Mouse (Mus musculus) CH12.LX (cell line): Measurements from ENCODE around the gene 4933411K16Rik. TPM values are rescaled to one million over a fixed set of nuclear protein-coding genes. Genes with fewer than 3 reads are reported as not detected.

ENCODE experiments used
- DNase-seq: peaks from one replicate; pipeline ENCODE4 v3.0.0-alpha.2; 2013; ENCODE audit errors: extremely low read depth
- H3K27ac ChIP-seq: 2 replicates; pipeline ENCODE4 v1.5.1; 2012; ENCODE audit warnings: low read depth, mild to moderate bottlenecking, control low read depth, moderate library complexity; ENCODE audit not compliant: insufficient read depth
- H3K27me3 ChIP-seq: replicated peaks from 2 replicates; pipeline ENCODE3; 2012; ENCODE audit warnings: inconsistent platforms
- H3K36me3 ChIP-seq, 2 experiments: replicated peaks in 1 of 2; 2 replicates each; pipeline versions ENCODE3 to v1.6.1; 2012; ENCODE audit warnings: inconsistent platforms in 1 of 2, low read length in 1 of 2, mild to moderate bottlenecking in 1 of 2, mixed read lengths in 1 of 2, moderate library complexity in 1 of 2; ENCODE audit not compliant: control insufficient read depth in 1 of 2, insufficient read depth in 1 of 2
- H3K4me1 ChIP-seq, 2 experiments: 2 replicates each; pipeline ENCODE4 v1.6.1; 2012; ENCODE audit warnings: inconsistent platforms in 1 of 2, moderate library complexity in 1 of 2; ENCODE audit not compliant: insufficient read depth in 2 of 2, control insufficient read depth in 1 of 2
- H3K4me2 ChIP-seq: 2 replicates; pipeline ENCODE4 v1.6.1; 2012; ENCODE audit warnings: low read depth, mild to moderate bottlenecking, control low read depth; ENCODE audit not compliant: poor library complexity, insufficient read depth, severe bottlenecking
- H3K4me3 ChIP-seq, 3 experiments: fragments of 150-350 bp in 1 of 3; sonication (generic) in 1 of 3; replicated peaks in 1 of 3; 2 replicates each; pipeline versions ENCODE3 to v1.5.1; 2011 to 2012; ENCODE audit warnings: low read depth in 2 of 3, low read length in 2 of 3, mild to moderate bottlenecking in 2 of 3, moderate library complexity in 2 of 3, control low read depth in 1 of 3, improper control_type of control experiment in 1 of 3, inconsistent platforms in 1 of 3, mixed read lengths in 1 of 3; ENCODE audit not compliant: poor library complexity in 1 of 3
- H3K79me2 ChIP-seq: replicated peaks from 2 replicates; pipeline ENCODE4 v1.6.1; 2012; ENCODE audit warnings: mild to moderate bottlenecking, moderate library complexity; ENCODE audit not compliant: control insufficient read depth, poor library complexity, insufficient read depth, severe bottlenecking; ENCODE audit errors: extremely low read depth
- H3K9ac ChIP-seq: 2 replicates; pipeline ENCODE4 v1.6.1; 2012; ENCODE audit warnings: low read depth, mild to moderate bottlenecking, control low read depth, moderate library complexity; ENCODE audit not compliant: insufficient read depth
- H3K9me3 ChIP-seq: replicated peaks from 2 replicates; pipeline ENCODE3; 2012; ENCODE audit warnings: low read length, inconsistent platforms, mixed read lengths
- BHLHE40 ChIP-seq: IDR thresholded peaks from 2 replicates; pipeline ENCODE4 v1.6.1; 2011; ENCODE audit warnings: mild to moderate bottlenecking, low read depth, low read length, improper control_type of control experiment
- CHD1 ChIP-seq: IDR thresholded peaks from 2 replicates; pipeline ENCODE4 v1.6.1; 2012; ENCODE audit warnings: low read depth, low read length, improper control_type of control experiment, inconsistent platforms
- CHD2 ChIP-seq: IDR thresholded peaks from 2 replicates; pipeline ENCODE4 v1.6.1; 2011; ENCODE audit warnings: low read length, improper control_type of control experiment
- CTCF ChIP-seq, 2 experiments: IDR thresholded peaks in 1 of 2; conservative IDR thresholded peaks in 1 of 2; 2 replicates each; pipeline ENCODE4 v1.5.1; 2011 to 2012; ENCODE audit warnings: low read depth in 2 of 2, low read length in 2 of 2, improper control_type of control experiment in 1 of 2, inconsistent platforms in 1 of 2, mild to moderate bottlenecking in 1 of 2, moderate library complexity in 1 of 2
- E2F4 ChIP-seq: IDR thresholded peaks from 2 replicates; pipeline ENCODE4 v1.6.1; 2011; ENCODE audit warnings: low read depth, low read length, improper control_type of control experiment; ENCODE audit not compliant: insufficient replicate concordance
- ELF1 ChIP-seq: IDR thresholded peaks from 2 replicates; pipeline ENCODE4 v1.6.1; 2014; ENCODE audit warnings: low read depth, mild to moderate bottlenecking, inconsistent platforms, low read length, improper control_type of control experiment
- EP300 ChIP-seq: IDR thresholded peaks from 2 replicates; pipeline ENCODE4 v1.6.1; 2011; ENCODE audit warnings: low read length, improper control_type of control experiment
- ETS1 ChIP-seq: conservative IDR thresholded peaks from 2 replicates; pipeline ENCODE4 v1.6.1; 2012; ENCODE audit warnings: low read depth, mild to moderate bottlenecking, inconsistent platforms, low read length, improper control_type of control experiment, moderate library complexity
- GABPA ChIP-seq: IDR thresholded peaks from 2 replicates; pipeline ENCODE4 v1.6.1; 2012; ENCODE audit warnings: low read depth, low read length, improper control_type of control experiment, inconsistent platforms; ENCODE audit not compliant: insufficient replicate concordance
- HCFC1 ChIP-seq: IDR thresholded peaks from 2 replicates; pipeline ENCODE4 v1.6.1; 2012; ENCODE audit warnings: low read depth, mild to moderate bottlenecking, inconsistent platforms, low read length, improper control_type of control experiment
- IRF4 ChIP-seq: IDR thresholded peaks from 2 replicates; pipeline ENCODE4 v1.6.1; 2014; ENCODE audit warnings: low read depth, mild to moderate bottlenecking, inconsistent platforms, low read length, improper control_type of control experiment
- JUN ChIP-seq: IDR thresholded peaks from 2 replicates; pipeline ENCODE4 v1.6.1; 2011; ENCODE audit warnings: low read depth, mild to moderate bottlenecking, low read length, improper control_type of control experiment, moderate library complexity; ENCODE audit not compliant: insufficient read depth
- JUND ChIP-seq: conservative IDR thresholded peaks from 2 replicates; pipeline ENCODE4 v1.6.1; 2011; ENCODE audit warnings: low read depth, low read length, improper control_type of control experiment
- KAT2A ChIP-seq: IDR thresholded peaks from 2 replicates; pipeline ENCODE4 v1.6.1; 2012; ENCODE audit warnings: low read length, improper control_type of control experiment, inconsistent platforms; ENCODE audit not compliant: insufficient replicate concordance
- MAFK ChIP-seq: IDR thresholded peaks from 2 replicates; pipeline ENCODE4 v1.6.1; 2011; ENCODE audit warnings: low read length, improper control_type of control experiment; ENCODE audit not compliant: insufficient replicate concordance
- MAX ChIP-seq: IDR thresholded peaks from 2 replicates; pipeline ENCODE4 v1.6.1; 2011; ENCODE audit warnings: low read length, improper control_type of control experiment
- MAZ ChIP-seq: IDR thresholded peaks from 2 replicates; pipeline ENCODE4 v1.6.1; 2012; ENCODE audit warnings: low read depth, mild to moderate bottlenecking, inconsistent platforms, low read length, improper control_type of control experiment, moderate library complexity
- MEF2A ChIP-seq: IDR thresholded peaks from 2 replicates; pipeline ENCODE4 v1.6.1; 2014; ENCODE audit warnings: low read depth, mild to moderate bottlenecking, inconsistent platforms, low read length, improper control_type of control experiment, borderline replicate concordance
- MXI1 ChIP-seq: IDR thresholded peaks from 2 replicates; pipeline ENCODE4 v1.6.1; 2011; ENCODE audit warnings: mild to moderate bottlenecking, low read depth, low read length, improper control_type of control experiment
- MYC ChIP-seq: IDR thresholded peaks from 2 replicates; pipeline ENCODE4 v1.6.1; 2011; ENCODE audit warnings: low read depth, mild to moderate bottlenecking, improper control_type of control experiment, low read length
- NELFE ChIP-seq: IDR thresholded peaks from 2 replicates; pipeline ENCODE4 v1.6.1; 2011; ENCODE audit warnings: low read depth, low read length, improper control_type of control experiment
- NRF1 ChIP-seq: IDR thresholded peaks from 2 replicates; pipeline ENCODE4 v1.6.1; 2014; ENCODE audit warnings: low read depth, mild to moderate bottlenecking, inconsistent platforms, low read length, improper control_type of control experiment, moderate library complexity
- PAX5 ChIP-seq: IDR thresholded peaks from 2 replicates; pipeline ENCODE4 v1.6.1; 2012; ENCODE audit warnings: low read length, inconsistent platforms, mixed read lengths
- POLR2A ChIP-seq: IDR thresholded peaks from 2 replicates; pipeline ENCODE4 v1.6.1; 2011; ENCODE audit warnings: low read depth, mild to moderate bottlenecking, improper control_type of control experiment, low read length
- POLR2AphosphoS2 ChIP-seq: IDR thresholded peaks from 2 replicates; pipeline ENCODE4 v1.6.1; 2011; ENCODE audit warnings: low read depth, low read length, improper control_type of control experiment
- RAD21 ChIP-seq: IDR thresholded peaks from 2 replicates; pipeline ENCODE4 v1.6.1; 2011; ENCODE audit warnings: low read depth, mild to moderate bottlenecking, low read length, improper control_type of control experiment, moderate library complexity
- RCOR1 ChIP-seq: conservative IDR thresholded peaks from 2 replicates; pipeline ENCODE4 v1.6.1; 2012; ENCODE audit warnings: low read depth, mild to moderate bottlenecking, inconsistent platforms, low read length, improper control_type of control experiment
- SIN3A ChIP-seq: IDR thresholded peaks from 2 replicates; pipeline ENCODE4 v1.6.1; 2012; ENCODE audit warnings: low read length, improper control_type of control experiment, inconsistent platforms
- SMC3 ChIP-seq: IDR thresholded peaks from 2 replicates; pipeline ENCODE4 v1.6.1; 2011; ENCODE audit warnings: low read depth, low read length, improper control_type of control experiment
- TBP ChIP-seq: conservative IDR thresholded peaks from 2 replicates; pipeline ENCODE4 v1.6.1; 2011; ENCODE audit warnings: low read depth, low read length, improper control_type of control experiment
- TCF12 ChIP-seq: IDR thresholded peaks from 2 replicates; pipeline ENCODE4 v1.6.1; 2014; ENCODE audit warnings: low read depth, mild to moderate bottlenecking, inconsistent platforms, low read length, improper control_type of control experiment
- UBTF ChIP-seq: IDR thresholded peaks from 2 replicates; pipeline ENCODE4 v1.6.1; 2012; ENCODE audit warnings: low read depth, mild to moderate bottlenecking, inconsistent platforms, low read length, improper control_type of control experiment, moderate library complexity
- USF1 ChIP-seq: IDR thresholded peaks from 2 replicates; pipeline ENCODE4 v1.6.1; 2014; ENCODE audit warnings: low read depth, mild to moderate bottlenecking, inconsistent platforms, low read length, improper control_type of control experiment
- USF2 ChIP-seq: conservative IDR thresholded peaks from 2 replicates; pipeline ENCODE4 v1.6.1; 2011; ENCODE audit warnings: low read depth, low read length, improper control_type of control experiment
- ZC3H11A ChIP-seq: IDR thresholded peaks from 2 replicates; pipeline ENCODE4 v1.6.1; 2012; ENCODE audit warnings: low read depth, mild to moderate bottlenecking, inconsistent platforms, low read length, improper control_type of control experiment
- ZKSCAN1 ChIP-seq: IDR thresholded peaks from 2 replicates; pipeline ENCODE4 v1.6.1; 2012; ENCODE audit warnings: low read depth, inconsistent platforms, low read length, improper control_type of control experiment, borderline replicate concordance
- ZMIZ1 ChIP-seq: IDR thresholded peaks from 2 replicates; pipeline ENCODE4 v1.6.1; 2012; ENCODE audit warnings: low read depth, mild to moderate bottlenecking, inconsistent platforms, low read length, improper control_type of control experiment
- ZNF384 ChIP-seq: IDR thresholded peaks from 2 replicates; pipeline ENCODE4 v1.6.1; 2012; ENCODE audit warnings: low read depth, low read length, improper control_type of control experiment, inconsistent platforms
- dilution Hi-C: fragments of 300-500 bp; cut with MboI; formaldehyde crosslinking; loops from 2 replicates; pipeline ENCODE4 v1.14.3; 2020; ENCODE audit warnings: low sequenced_read_pairs; ENCODE audit not compliant: extremely low pct_unique_long_range_greater_than_20kb, extremely low pct_ligation_motif_present
- in situ Hi-C: fragments of 300-500 bp; cut with MboI; formaldehyde crosslinking; loops from 3 replicates; pipeline ENCODE4 v1.14.3; 2019; ENCODE audit warnings: low sequenced_read_pairs, low pct_ligation_motif_present, low pct_unique_long_range_greater_than_20kb, mixed read lengths
- polyA plus RNA-seq: library from polyadenylated mRNA; unstranded; fragments of >175 nt; gene quantifications from 2 replicates; pipeline ENCODE4 v1.2.1, GENCODE M21; 2012; ENCODE audit warnings: low read depth; ENCODE audit not compliant: insufficient read length
- total RNA-seq, 2 experiments: library from RNA; depleted of rRNA; stranded (reverse); fragments of 300-350 nt in 1 of 2; fragments of >200 nt in 1 of 2; gene quantifications; 2 replicates each; pipeline ENCODE4 v1.2.3; 2012 to 2014

4933411K16Rik gene
- total and polyA plus RNA-seq, 3 experiments: not detected

- dilution Hi-C loops: no loop called here
Observed at GRCm38 (mm10) chr19:42035456-42036248, 16.4 kb upstream of the 4933411K16Rik start, which contains the start of gene Ankrd2. Gene Ankrd2, plus strand, starts transcription at chr19:42036000.

DNA sequence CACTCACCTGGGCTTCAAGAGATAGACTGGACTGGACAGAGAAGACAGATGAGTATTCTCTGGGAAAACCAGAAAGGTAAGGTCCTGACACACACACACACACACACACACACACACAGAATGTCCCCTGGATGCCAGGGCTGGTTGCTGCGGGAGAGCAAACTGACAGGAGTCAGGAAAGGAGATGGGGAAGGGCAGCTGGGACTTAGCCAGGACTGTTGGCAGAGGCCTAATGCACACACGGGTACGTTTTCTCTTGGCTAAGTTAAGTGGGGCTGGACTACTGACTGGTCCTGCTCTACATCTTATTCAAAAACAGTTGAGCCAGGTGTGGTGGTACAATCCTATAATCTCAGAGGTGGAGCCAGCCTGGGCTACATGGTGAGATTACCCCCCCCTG is 15.7 kb upstream of the 4933411K16Rik start:
- H3K36me3 ChIP-seq: peaks cover 0 to 30% of the 10 kb centered on the region in 2 experiments
- in situ Hi-C loops (no loop called here), dilution Hi-C loops (no loop called here)
- no peak overlapping the region for H3K9ac ChIP-seq
- no peaks in the 10 kb centered on the region for H3K79me2 ChIP-seq
- no peak for DNase-seq
- peaks cover 29% of the 10 kb centered on the region for H3K27me3 ChIP-seq
- H3K4me1 ChIP-seq: peaks cover 0 to 3% of the 10 kb centered on the region in 2 experiments; a peak in 2 of 4 replicates
- H3K4me3 ChIP-seq: no peak overlapping the region
- TF ChIP-seq GABPA: no peak
- TF ChIP-seq HCFC1: no peak
- TF ChIP-seq RAD21: no peak
- no peak for TF ChIP-seq POLR2A
- no peak for TF ChIP-seq ETS1
- H3K4me2 ChIP-seq: no peak overlapping the region
- no peak overlapping the region for H3K27ac ChIP-seq
- no peaks in the 10 kb centered on the region for H3K9me3 ChIP-seq

More at GRCm38 (mm10) chr19:42035456-42036248, 16.4 kb upstream of the 4933411K16Rik start, which contains the start of gene Ankrd2:
- H3K9me3 ChIP-seq: no peaks in the 10 kb centered on the region
- no peaks in the 10 kb centered on the region for H3K79me2 ChIP-seq
- no peak within 1 kb of the TSS for H3K4me2 ChIP-seq
- in situ Hi-C loops: no loop called here
- DNase-seq: peak; percentile 73
- TF ChIP-seq MAFK: no peak
- TF ChIP-seq ZKSCAN1: no peak
- TF ChIP-seq POLR2AphosphoS2: no peak
- TF ChIP-seq ZC3H11A: peak; percentile 34; the same call in 1 of the 2 replicates
- no peak for TF ChIP-seq GABPA
- no peak for TF ChIP-seq UBTF
- TF ChIP-seq CHD2: no peak
- TF ChIP-seq BHLHE40: 0 out of 2 replicates have a peak, but pooled peaks have one; percentile 17
- TF ChIP-seq RCOR1: no peak
- no peak for TF ChIP-seq JUND
- TF ChIP-seq SIN3A: no peak
- no peak for TF ChIP-seq HCFC1
- TF ChIP-seq POLR2A: no peak
- no peak for TF ChIP-seq USF1
- no peak for TF ChIP-seq NRF1
- no peak for TF ChIP-seq PAX5
- TF ChIP-seq ZNF384: no peak
- TF ChIP-seq ETS1: no peak
- no peak for TF ChIP-seq MAZ
- TF ChIP-seq E2F4: no peak
- no peak for TF ChIP-seq EP300
- TF ChIP-seq ELF1: no peak
- no peak for TF ChIP-seq USF2
- no peak for TF ChIP-seq NELFE
- no peak for TF ChIP-seq ZMIZ1
- TF ChIP-seq RAD21: peak; percentile 64
- TF ChIP-seq MEF2A: no peak
- peak; percentile 71 to 90 for TF ChIP-seq CTCF (conservative IDR thresholded peaks at IDR 0.05 in 1 of 2, IDR thresholded peaks at IDR 0.05 in 1 of 2; ENCODE audit: low read depth in 2 of 2, low read length in 2 of 2)
- TF ChIP-seq JUN: no peak
- TF ChIP-seq MYC: 0 out of 2 replicates have a peak, but pooled peaks have one; percentile 27
- TF ChIP-seq TBP: no peak
- 0 out of 2 replicates have a peak, but pooled peaks have one; percentile 19 for TF ChIP-seq TCF12
- TF ChIP-seq MAX: no peak
- no peak for TF ChIP-seq MXI1
- TF ChIP-seq SMC3: peak; percentile 82
- TF ChIP-seq IRF4: 0 out of 2 replicates have a peak, but pooled peaks have one; percentile 27
- TF ChIP-seq KAT2A: no peak
- no peak for TF ChIP-seq CHD1
- H3K36me3 ChIP-seq: peaks cover 0 to 30% of the 10 kb centered on the region in 2 experiments
- peaks cover 0 to 3% of the 10 kb centered on the region in 2 experiments; a peak in 2 of 4 replicates for H3K4me1 ChIP-seq
- no peak within 1 kb of the TSS for H3K27ac ChIP-seq
- no peak within 1 kb of the TSS for H3K9ac ChIP-seq
- H3K27me3 ChIP-seq: peaks cover 27% of the 10 kb centered on the region
- H3K4me3 ChIP-seq: no peak within 1 kb of the TSS
